Mouse (Mus musculus) testis, adult 2 months (tissue): ENCODE data around the gene Comt.

Experiments used
- CTCF ChIP-seq: fragments of 200-500 bp; IDR thresholded peaks from 2 replicates; pipeline ENCODE4 v1.5.1; 2012; ENCODE audit warnings: low read depth, mild to moderate bottlenecking, inconsistent platforms, low read length, moderate library complexity; ENCODE audit not compliant: control insufficient read depth, insufficient read depth, insufficient replicate concordance
- POLR2A ChIP-seq: fragments of 200-500 bp; IDR thresholded peaks from 2 replicates; pipeline ENCODE4 v1.6.1; 2012; ENCODE audit warnings: low read depth, mild to moderate bottlenecking, inconsistent platforms, low read length, moderate library complexity; ENCODE audit not compliant: control insufficient read depth

DNA sequence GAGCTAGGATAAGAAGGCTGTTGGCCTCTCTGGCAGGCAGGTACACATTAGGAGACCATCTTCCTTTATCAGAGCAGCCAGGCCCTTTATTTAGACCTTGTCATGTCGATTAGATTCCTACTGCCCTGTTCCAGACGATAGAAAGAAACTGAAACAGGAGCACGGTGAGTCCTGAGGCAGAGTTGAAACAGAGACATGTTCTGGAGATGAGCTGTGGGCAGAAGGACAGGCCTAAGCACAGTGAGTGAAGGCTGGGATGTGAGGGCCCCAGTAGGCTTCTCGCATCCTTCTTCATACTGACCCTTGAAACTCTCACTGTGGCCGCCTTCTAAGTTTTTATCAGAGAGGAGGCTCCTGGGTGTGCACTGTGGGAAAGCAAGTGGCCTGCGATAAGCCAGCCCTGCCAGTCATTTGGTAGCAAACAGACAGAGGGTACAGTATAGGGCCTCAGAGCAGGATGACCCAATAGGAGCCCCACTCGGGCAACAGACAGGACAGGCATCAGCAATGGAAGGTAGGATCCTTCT lies 1.9 kb upstream of the Comt start:
- TF ChIP-seq POLR2A (no peak), CTCF (no peak)
